Mouse (Mus musculus) stomach, embryonic 16.5 days (tissue): ENCODE results near the gene Atp8a1. TPM values are rescaled to one million over a fixed set of nuclear protein-coding genes. Genes with fewer than 3 reads are reported as not detected.

Experiments used
- ATAC-seq: fragments of 200-750 bp; cut with Nextera tagmentation; 2 replicates; pipeline ENCODE4 v1.8.0; 2017; ENCODE audit warnings: moderate number of reproducible peaks, moderate TSS enrichment; ENCODE audit not compliant: insufficient read depth, low FRiP score
- H3K27ac ChIP-seq: fragments of 300-500 bp; sonication (generic); 2 replicates; pipeline ENCODE4 v1.5.1; 2014; ENCODE audit warnings: low read length
- H3K27me3 ChIP-seq: fragments of 300-500 bp; sonication (generic); 2 replicates; pipeline ENCODE4 v1.6.1; 2014; ENCODE audit warnings: low read length, control low read depth, mixed read lengths; ENCODE audit not compliant: control insufficient read depth, insufficient read depth
- H3K36me3 ChIP-seq: fragments of 300-500 bp; sonication (generic); 2 replicates; pipeline ENCODE4 v1.6.1; 2014; ENCODE audit warnings: low read length; ENCODE audit not compliant: control insufficient read depth, insufficient read depth
- H3K4me1 ChIP-seq: fragments of 300-500 bp; sonication (generic); 2 replicates; pipeline ENCODE4 v1.6.1; 2014; ENCODE audit warnings: low read length, control low read depth, mixed read lengths; ENCODE audit not compliant: control insufficient read depth, insufficient read depth
- H3K4me2 ChIP-seq: fragments of 300-500 bp; sonication (generic); 2 replicates; pipeline ENCODE4 v1.6.1; 2014; ENCODE audit warnings: low read depth, low read length, mixed read lengths
- H3K4me3 ChIP-seq: fragments of 300-500 bp; sonication (generic); replicated peaks from 2 replicates; pipeline ENCODE4 v1.5.1; 2014; ENCODE audit warnings: mild to moderate bottlenecking, low read length
- H3K9ac ChIP-seq: fragments of 300-500 bp; sonication (generic); 2 replicates; pipeline ENCODE4 v1.6.1; 2014; ENCODE audit warnings: low read length
- H3K9me3 ChIP-seq: fragments of 300-500 bp; sonication (generic); replicated peaks from 2 replicates; pipeline ENCODE4 v1.6.1; 2016; ENCODE audit warnings: low read length, control low read depth; ENCODE audit not compliant: control insufficient read depth
- WGBS: fragments of 180-500 bp; shearing (Covaris S2); extraction: QIAGEN DNeasy Blood & Tissue Kit; methylation state at CpG from one replicate; pipeline ENCODE4 v1.1.7; 2014; 5-methylcytosine and 5-hydroxymethylcytosine counted together
- polyA plus RNA-seq: library from polyadenylated mRNA; unstranded; fragments of >200 nt; fragmentation: Nextera tagmentation; extraction: Ambion mirVana; gene quantifications from 2 replicates; pipeline ENCODE4 v1.2.1, GENCODE M21; 2015

Gene Atp8a1
- polyA plus RNA-seq, 1 experiment from 2014 or later: 10.4 TPM

DNA sequence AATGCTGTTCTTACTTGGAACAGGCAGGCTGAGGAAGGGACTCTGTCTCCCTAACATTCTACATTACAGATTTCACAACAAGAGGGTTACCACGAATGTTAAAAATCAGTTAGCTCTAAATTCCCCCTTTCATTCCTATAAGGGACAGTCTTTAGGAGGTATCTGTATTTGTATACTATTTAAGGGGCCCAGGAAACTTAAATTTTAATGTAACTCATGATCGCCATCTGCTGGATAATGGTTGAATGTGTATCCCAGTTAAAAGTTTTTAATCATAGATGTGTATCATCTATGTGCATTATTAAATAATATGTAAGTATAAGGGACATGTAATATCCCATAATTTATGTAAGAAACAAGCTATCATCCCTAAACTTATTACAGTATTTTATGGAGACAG lies 119.5 kb downstream of the Atp8a1 start:
- Histone ChIP-seq H3K9ac (no peak overlapping the region), H3K4me3 (no peak overlapping the region), H3K9me3 (no peaks in the 10 kb centered on the region), H3K36me3 (no peaks in the 10 kb centered on the region), H3K27ac (no peak overlapping the region), H3K4me1 (no peaks in the 10 kb centered on the region), H3K4me2 (no peak overlapping the region), H3K27me3 (no peaks in the 10 kb centered on the region)
- 15% methylated on average over 2 of the region's 2 CpGs for WGBS
- ATAC-seq: no peak

DNA sequence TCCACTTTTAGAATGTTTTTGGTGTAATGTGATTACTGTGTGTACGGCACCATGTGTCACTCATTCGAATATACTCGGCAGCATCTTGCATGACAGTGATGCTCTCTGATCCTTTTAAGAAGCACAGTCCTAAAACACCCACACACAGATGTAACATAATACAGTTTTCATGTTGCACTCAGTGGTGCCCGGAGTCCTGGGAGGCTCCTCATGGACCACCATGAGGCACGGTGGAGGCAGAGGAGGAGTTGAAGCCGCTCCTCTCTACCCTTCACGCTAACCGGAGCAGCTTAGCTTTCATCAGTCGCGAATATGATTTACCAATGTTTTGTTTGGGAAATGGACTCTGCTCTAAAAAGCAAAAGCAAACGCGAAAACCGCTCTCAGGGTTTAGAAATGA lies 120.4 kb downstream of the Atp8a1 start:
- Histone ChIP-seq H3K4me1 (no peaks in the 10 kb centered on the region), H3K27me3 (no peaks in the 10 kb centered on the region), H3K9ac (no peak overlapping the region), H3K9me3 (no peaks in the 10 kb centered on the region), H3K4me2 (no peak overlapping the region), H3K27ac (no peak overlapping the region), H3K4me3 (no peak overlapping the region), H3K36me3 (no peaks in the 10 kb centered on the region)
- ATAC-seq: no peak
- WGBS: 86% methylated on average over 13 of the region's 13 CpGs

DNA sequence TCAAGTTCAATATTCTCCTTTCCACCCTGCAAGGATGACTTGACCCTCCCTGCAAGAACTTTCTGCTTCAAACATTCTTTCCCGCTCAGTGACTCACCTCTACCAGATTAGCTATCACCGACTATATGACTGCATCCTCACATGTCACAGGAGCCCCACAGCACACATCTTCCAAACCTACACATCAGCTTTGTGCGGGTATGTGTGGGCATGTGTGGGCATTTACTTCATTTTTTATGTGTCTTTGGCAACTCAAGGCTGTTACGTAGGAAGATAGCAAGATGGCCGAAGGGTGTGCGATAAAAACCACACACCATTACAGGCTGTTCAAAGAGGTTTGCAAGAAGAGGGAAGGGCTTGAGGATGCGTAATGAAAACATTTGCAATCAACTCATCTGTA lies 145.6 kb downstream of the Atp8a1 start:
- Histone ChIP-seq H3K9ac (no peak overlapping the region), H3K4me3 (no peak overlapping the region)

DNA sequence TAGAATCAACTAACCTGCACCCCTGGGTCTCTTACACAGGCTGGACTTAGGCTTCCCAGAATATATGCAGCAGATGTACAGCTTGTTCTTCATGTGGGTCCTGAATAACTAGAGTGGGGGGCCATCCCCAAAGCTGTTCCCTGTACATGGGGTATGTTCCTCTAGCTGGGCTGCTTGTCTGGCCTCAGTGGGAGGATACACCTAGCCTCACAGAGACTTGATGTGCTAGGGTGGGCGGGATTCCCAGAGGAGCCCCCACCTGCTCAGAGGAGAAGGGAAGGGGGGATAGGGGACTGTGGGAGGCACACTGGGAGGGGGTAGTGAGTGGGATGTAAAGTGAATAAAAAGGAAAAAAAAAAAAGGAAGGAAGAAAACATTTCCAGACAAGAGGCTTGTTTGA lies 147.8 kb downstream of the Atp8a1 start:
- no peak overlapping the region for H3K9ac ChIP-seq
- no peaks in the 10 kb centered on the region for H3K27me3 ChIP-seq
- WGBS: 91% methylated on average over 1 of the region's 1 CpGs
- H3K4me3 ChIP-seq: no peak overlapping the region
- H3K4me1 ChIP-seq: no peaks in the 10 kb centered on the region
- H3K4me2 ChIP-seq: no peak overlapping the region
- H3K9me3 ChIP-seq: no peaks in the 10 kb centered on the region
- H3K27ac ChIP-seq: no peak overlapping the region
- ATAC-seq: no peak
- H3K36me3 ChIP-seq: no peaks in the 10 kb centered on the region

More for the DNA sequence above, 145.6 kb downstream of the Atp8a1 start:
- no peaks in the 10 kb centered on the region for H3K36me3 ChIP-seq
- 96% methylated on average over 7 of the region's 7 CpGs for WGBS
- no peaks in the 10 kb centered on the region for H3K4me1 ChIP-seq
- ATAC-seq: no peak
- no peaks in the 10 kb centered on the region for H3K27me3 ChIP-seq
- no peaks in the 10 kb centered on the region for H3K9me3 ChIP-seq
- H3K4me2 ChIP-seq: no peak overlapping the region
- no peak overlapping the region for H3K27ac ChIP-seq

DNA sequence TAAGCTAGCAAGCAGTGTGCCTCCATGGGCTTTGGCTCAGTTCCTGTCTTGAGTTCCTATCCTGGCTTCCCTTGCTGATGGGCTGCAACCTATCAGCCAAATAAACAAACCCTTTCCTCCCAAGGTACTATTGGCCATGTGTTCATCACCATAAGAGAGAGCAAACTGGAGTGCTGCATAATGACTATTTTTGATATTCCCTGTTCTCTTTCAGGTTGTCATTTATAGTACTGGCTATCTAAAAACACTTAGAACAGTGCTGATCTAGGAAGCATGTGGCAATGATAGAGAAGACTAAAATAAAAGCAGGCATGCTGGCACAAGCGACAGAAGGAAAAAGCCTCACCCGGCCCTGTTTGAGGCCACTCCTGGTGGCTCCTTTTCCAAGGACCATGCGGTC lies 149.1 kb downstream of the Atp8a1 start:
- Histone ChIP-seq H3K4me3 (no peak overlapping the region), H3K9ac (no peak overlapping the region), H3K27me3 (no peaks in the 10 kb centered on the region), H3K4me1 (peaks cover 3% of the 10 kb centered on the region), H3K27ac (no peak overlapping the region), H3K36me3 (no peaks in the 10 kb centered on the region), H3K4me2 (no peak overlapping the region), H3K9me3 (no peaks in the 10 kb centered on the region)
- 94% methylated on average over 3 of the region's 3 CpGs for WGBS
- no peak for ATAC-seq

DNA sequence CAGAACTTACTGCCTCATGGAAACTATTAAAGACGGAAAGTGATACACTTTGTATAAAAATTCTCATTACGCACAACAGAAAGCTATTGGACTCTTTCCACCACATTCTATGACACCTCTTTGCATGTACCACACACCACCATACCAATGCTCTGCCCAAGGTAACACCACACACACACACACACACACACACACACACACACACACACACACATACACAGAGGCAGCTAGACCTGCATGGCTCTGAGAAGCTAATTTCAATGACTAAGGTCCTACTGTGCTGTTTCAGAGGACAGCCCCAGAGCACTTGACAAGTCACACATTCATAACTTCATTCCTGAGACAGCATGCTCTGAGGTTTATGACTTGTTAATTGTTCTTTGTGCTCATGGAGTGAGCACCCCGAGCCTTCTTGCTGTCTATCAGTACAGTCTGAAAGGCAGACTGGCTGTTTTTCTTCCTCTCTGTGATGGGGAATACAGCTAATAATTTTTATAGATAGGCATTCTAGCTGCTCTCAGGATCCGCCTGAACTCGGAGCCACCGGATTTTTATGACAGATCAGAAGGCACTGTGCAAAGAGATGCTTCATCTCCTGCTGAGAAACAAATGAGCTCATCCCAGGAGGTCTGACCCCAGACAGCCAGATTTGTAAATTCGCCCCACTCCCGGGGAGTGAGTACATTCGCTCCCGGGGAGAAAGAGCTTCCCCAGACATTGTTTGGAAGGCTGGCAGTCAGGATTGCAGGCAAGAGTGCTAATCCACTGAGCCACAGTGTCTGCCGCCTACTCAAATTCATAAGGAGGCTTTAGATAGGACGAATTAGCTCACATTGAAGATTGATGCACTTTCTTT lies 150.3 kb downstream of the Atp8a1 start:
- Histone ChIP-seq H3K9me3 (no peaks in the 10 kb centered on the region), H3K27ac (no peak overlapping the region; the same call in 1 of the 2 replicates), H3K36me3 (no peaks in the 10 kb centered on the region), H3K4me2 (no peak overlapping the region), H3K27me3 (no peaks in the 10 kb centered on the region), H3K9ac (no peak overlapping the region), H3K4me1 (peaks cover 4% of the 10 kb centered on the region), H3K4me3 (no peak overlapping the region)
- WGBS: 24% methylated on average over 12 of the region's 12 CpGs
- no peak for ATAC-seq

DNA sequence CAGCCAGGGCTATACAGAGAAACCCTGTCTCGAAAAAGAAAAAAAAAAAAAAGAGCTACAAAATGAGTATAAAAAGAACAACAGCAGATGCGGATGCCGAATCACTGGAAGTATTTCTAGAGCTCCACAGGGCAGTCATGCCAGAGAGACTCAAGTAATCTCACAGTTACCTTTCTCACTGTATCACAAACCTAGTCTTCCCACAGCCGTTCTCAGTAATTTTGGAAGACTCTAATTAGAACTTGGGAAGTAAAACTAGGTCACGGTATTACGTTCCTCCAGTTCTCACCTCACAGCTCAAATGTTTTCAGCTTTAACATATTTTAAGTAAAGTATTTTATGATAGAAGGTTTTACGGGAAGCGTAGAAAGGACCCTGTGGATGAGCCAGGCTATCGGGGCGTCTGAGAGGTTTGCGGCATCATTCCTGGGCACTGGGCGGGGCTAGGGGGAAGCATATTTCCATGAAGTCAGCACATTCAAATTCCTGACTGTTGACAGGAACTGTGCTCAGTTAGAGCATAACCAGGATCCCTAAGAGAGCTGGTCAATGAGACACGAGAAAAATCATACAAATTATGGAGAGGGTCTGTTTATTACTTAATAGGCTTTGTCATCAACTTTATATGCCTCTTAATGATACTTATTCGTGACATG lies 152.1 kb downstream of the Atp8a1 start:
- Histone ChIP-seq H3K4me2 (no peak overlapping the region), H3K27me3 (no peaks in the 10 kb centered on the region), H3K4me1 (peaks cover 4% of the 10 kb centered on the region), H3K36me3 (no peaks in the 10 kb centered on the region), H3K9me3 (no peaks in the 10 kb centered on the region), H3K4me3 (no peak overlapping the region), H3K27ac (no peak overlapping the region), H3K9ac (no peak overlapping the region)
- 88% methylated on average over 14 of the region's 14 CpGs for WGBS
- ATAC-seq: no peak

DNA sequence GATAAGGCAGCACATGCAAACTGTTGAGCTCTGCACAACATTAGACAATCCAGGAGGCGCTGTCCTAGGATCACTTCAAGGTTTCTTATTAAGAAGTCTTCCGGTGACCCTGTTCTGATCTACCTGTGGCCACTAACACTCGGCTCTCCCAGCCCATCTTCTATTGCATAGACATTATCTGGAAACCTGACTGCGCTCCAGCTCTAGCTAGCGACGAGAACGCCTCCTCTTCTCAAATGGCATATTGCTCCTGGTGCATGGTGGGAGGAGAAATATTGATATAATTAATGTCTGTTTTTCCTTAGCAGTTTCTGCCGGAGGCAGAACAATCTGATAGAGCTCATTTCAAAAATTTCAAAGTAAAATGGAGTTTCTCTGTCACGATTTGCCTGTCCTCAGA lies 156.9 kb downstream of the Atp8a1 start:
- Histone ChIP-seq H3K27ac (no peak overlapping the region), H3K4me1 (peaks cover 4% of the 10 kb centered on the region), H3K4me3 (no peak overlapping the region), H3K27me3 (no peaks in the 10 kb centered on the region), H3K36me3 (no peaks in the 10 kb centered on the region), H3K9me3 (no peaks in the 10 kb centered on the region), H3K4me2 (no peak overlapping the region), H3K9ac (no peak overlapping the region)
- ATAC-seq: no peak
- 87% methylated on average over 9 of the region's 9 CpGs for WGBS

DNA sequence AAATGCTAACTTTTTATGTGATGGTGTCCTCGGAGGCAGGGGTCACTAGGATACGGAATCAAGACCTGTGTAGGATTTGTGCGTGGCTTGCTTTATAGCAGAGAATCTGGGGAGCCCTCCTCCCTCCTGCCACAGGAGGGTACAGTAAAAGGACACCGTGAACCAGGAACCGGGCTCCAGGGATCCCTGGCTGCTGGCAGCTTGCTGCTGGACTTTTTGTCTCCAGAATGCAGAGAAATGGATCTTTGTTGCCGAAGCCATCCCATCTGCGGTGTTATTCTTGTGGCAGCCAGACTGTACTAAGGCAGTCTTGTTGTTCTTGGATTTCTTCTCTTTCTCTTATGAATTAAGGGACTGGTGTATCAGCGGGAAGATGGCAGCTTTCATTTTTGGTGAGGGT lies 159.2 kb downstream of the Atp8a1 start:
- Histone ChIP-seq H3K9me3 (no peaks in the 10 kb centered on the region), H3K4me2 (no peak overlapping the region), H3K36me3 (no peaks in the 10 kb centered on the region), H3K9ac (no peak overlapping the region), H3K4me3 (no peak overlapping the region), H3K4me1 (no peaks in the 10 kb centered on the region), H3K27ac (no peak overlapping the region), H3K27me3 (no peaks in the 10 kb centered on the region)
- ATAC-seq: no peak
- 89% methylated on average over 8 of the region's 8 CpGs for WGBS
